Mouse (Mus musculus) heart, embryonic 16.5 days (tissue): ENCODE data around the gene Mroh3. TPM values are rescaled to one million over a fixed set of nuclear protein-coding genes. Genes with fewer than 3 reads are reported as not detected.

ENCODE experiments used
- ATAC-seq: fragments of 200-750 bp; cut with Nextera tagmentation; replicated peaks from 2 replicates; pipeline ENCODE4 v1.8.0; 2017; ENCODE audit warnings: moderate number of reproducible peaks; ENCODE audit not compliant: insufficient read depth, low FRiP score; ENCODE audit errors: extremely low read depth
- H3K27ac ChIP-seq: fragments of 300-500 bp; sonication (generic); 2 replicates; pipeline ENCODE4 v1.5.1; 2014; ENCODE audit warnings: mild to moderate bottlenecking, low read length, control low read depth, moderate library complexity
- H3K27me3 ChIP-seq: fragments of 300-500 bp; sonication (generic); 2 replicates; pipeline ENCODE4 v1.6.1; 2014; ENCODE audit warnings: low read length, mixed read lengths; ENCODE audit not compliant: control insufficient read depth, insufficient read depth
- H3K36me3 ChIP-seq: fragments of 300-500 bp; sonication (generic); 2 replicates; pipeline ENCODE4 v1.6.1; 2014; ENCODE audit not compliant: control insufficient read depth, insufficient read depth
- H3K4me1 ChIP-seq: fragments of 300-500 bp; sonication (generic); 2 replicates; pipeline ENCODE4 v1.6.1; 2014; ENCODE audit warnings: low read length, mixed read lengths; ENCODE audit not compliant: control insufficient read depth, insufficient read depth
- H3K4me2 ChIP-seq: fragments of 300-500 bp; sonication (generic); 2 replicates; pipeline ENCODE4 v1.6.1; 2014; ENCODE audit warnings: low read depth, mild to moderate bottlenecking, control low read depth, low read length
- H3K4me3 ChIP-seq: fragments of 300-500 bp; sonication (generic); 2 replicates; pipeline ENCODE4 v1.5.1; 2014; ENCODE audit warnings: mild to moderate bottlenecking, control low read depth, low read length
- H3K9ac ChIP-seq: fragments of 300-500 bp; sonication (generic); 2 replicates; pipeline ENCODE4 v1.6.1; 2014; ENCODE audit warnings: low read length, control low read depth
- H3K9me3 ChIP-seq: fragments of 300-500 bp; sonication (generic); replicated peaks from 2 replicates; pipeline ENCODE4 v1.6.1; 2016; ENCODE audit warnings: low read length; ENCODE audit not compliant: control insufficient read depth
- WGBS: fragments of 180-500 bp; shearing (Covaris S2); extraction: QIAGEN DNeasy Blood & Tissue Kit; methylation state at CpG from one replicate; pipeline ENCODE4 v1.1.7; 2014; 5-methylcytosine and 5-hydroxymethylcytosine counted together
- polyA plus RNA-seq: library from polyadenylated mRNA; unstranded; fragments of >200 nt; fragmentation: Nextera tagmentation; extraction: Ambion mirVana; gene quantifications from 2 replicates; pipeline ENCODE4 v1.2.1, GENCODE M21; 2015

The Mroh3 gene
- polyA plus RNA-seq, 1 experiment from 2014 or later: not detected

- Histone ChIP-seq H3K4me2 (no peak overlapping the region), H3K36me3 (0 out of 2 replicates have a peak, but pooled peaks cover 3% of the 10 kb centered on the region), H3K9ac (no peak overlapping the region), H3K27me3 (peaks cover 3% of the 10 kb centered on the region; the same call in 1 of the 2 replicates), H3K9me3 (no peaks in the 10 kb centered on the region), H3K27ac (no peak overlapping the region), H3K4me3 (no peak overlapping the region), H3K4me1 (peaks cover 8% of the 10 kb centered on the region)
- 0 out of 2 replicates have a peak, but pooled peaks have one; percentile 8 for ATAC-seq
- 38% methylated on average over 13 of the region's 13 CpGs for WGBS
Observed at GRCm38 (mm10) chr1:136174101-136174606, 38.5 kb downstream of the Mroh3 start.

GRCm38 (mm10) chr1:136172696-136173095 lies 39.9 kb downstream of the Mroh3 start:
- 0 out of 2 replicates have a peak, but pooled peaks cover 3% of the 10 kb centered on the region for H3K36me3 ChIP-seq
- H3K9ac ChIP-seq: no peak overlapping the region
- ATAC-seq: no peak
- WGBS: 66% methylated on average over 12 of the region's 12 CpGs
- no peak overlapping the region for H3K4me2 ChIP-seq
- H3K9me3 ChIP-seq: no peaks in the 10 kb centered on the region
- peaks cover 5% of the 10 kb centered on the region; the same call in 1 of the 2 replicates for H3K27me3 ChIP-seq
- no peak overlapping the region for H3K27ac ChIP-seq
- H3K4me3 ChIP-seq: no peak overlapping the region
- peaks cover 6% of the 10 kb centered on the region for H3K4me1 ChIP-seq

GRCm38 (mm10) chr1:136170109-136170508 lies 42.5 kb downstream of the Mroh3 start:
- no peak overlapping the region for H3K9ac ChIP-seq
- no peaks in the 10 kb centered on the region for H3K9me3 ChIP-seq
- H3K27me3 ChIP-seq: peaks cover 5% of the 10 kb centered on the region; the same call in 1 of the 2 replicates
- H3K4me3 ChIP-seq: no peak overlapping the region
- peak overlapping the region; percentile 47; the same call in 1 of the 2 replicates for H3K4me2 ChIP-seq
- H3K36me3 ChIP-seq: no peaks in the 10 kb centered on the region
- peaks cover 6% of the 10 kb centered on the region for H3K4me1 ChIP-seq
- H3K27ac ChIP-seq: no peak overlapping the region
- peak; percentile 64 for ATAC-seq
- WGBS: 3% methylated on average over 5 of the region's 5 CpGs

GRCm38 (mm10) chr1:136167657-136168056 lies 45.0 kb downstream of the Mroh3 start:
- Histone ChIP-seq H3K36me3 (no peaks in the 10 kb centered on the region), H3K27ac (no peak overlapping the region), H3K9me3 (no peaks in the 10 kb centered on the region), H3K4me1 (0 out of 2 replicates have a peak, but pooled peaks cover 2% of the 10 kb centered on the region), H3K27me3 (peaks cover 3% of the 10 kb centered on the region; the same call in 1 of the 2 replicates), H3K4me3 (no peak overlapping the region), H3K4me2 (no peak overlapping the region), H3K9ac (no peak overlapping the region)
- 63% methylated on average over 8 of the region's 8 CpGs for WGBS
- no peak; the same call in 1 of the 2 replicates for ATAC-seq

GRCm38 (mm10) chr1:136165436-136165835 lies 47.2 kb downstream of the Mroh3 start:
- H3K27ac ChIP-seq: no peak overlapping the region
- no peak overlapping the region for H3K4me3 ChIP-seq
- WGBS: 67% methylated on average over 2 of the region's 2 CpGs
- no peak overlapping the region for H3K4me2 ChIP-seq
- H3K36me3 ChIP-seq: no peaks in the 10 kb centered on the region
- ATAC-seq: no peak
- no peak overlapping the region for H3K9ac ChIP-seq
- no peaks in the 10 kb centered on the region for H3K9me3 ChIP-seq
- H3K4me1 ChIP-seq: peaks cover 2% of the 10 kb centered on the region; the same call in 1 of the 2 replicates
- H3K27me3 ChIP-seq: peaks cover 2% of the 10 kb centered on the region; the same call in 1 of the 2 replicates

GRCm38 (mm10) chr1:136161333-136161921 lies 51.2 kb downstream of the Mroh3 start:
- Histone ChIP-seq H3K4me3 (no peak overlapping the region), H3K4me2 (no peak overlapping the region), H3K9me3 (no peaks in the 10 kb centered on the region), H3K27ac (no peak overlapping the region), H3K36me3 (no peaks in the 10 kb centered on the region), H3K9ac (no peak overlapping the region), H3K27me3 (no peaks in the 10 kb centered on the region), H3K4me1 (no peaks in the 10 kb centered on the region; the same call in 1 of the 2 replicates)
- no peak for ATAC-seq
- 89% methylated on average over 7 of the region's 7 CpGs for WGBS

- Histone ChIP-seq H3K27ac (no peak overlapping the region), H3K9ac (no peak overlapping the region), H3K27me3 (no peaks in the 10 kb centered on the region), H3K4me1 (no peaks in the 10 kb centered on the region; the same call in 1 of the 2 replicates), H3K36me3 (no peaks in the 10 kb centered on the region), H3K4me2 (no peak overlapping the region), H3K9me3 (no peaks in the 10 kb centered on the region), H3K4me3 (no peak overlapping the region)
- no peak for ATAC-seq
- WGBS: 78% methylated on average over 6 of the region's 6 CpGs
Observed at GRCm38 (mm10) chr1:136160930-136161329, 51.7 kb downstream of the Mroh3 start.

- no peak overlapping the region for H3K4me3 ChIP-seq
- H3K36me3 ChIP-seq: no peaks in the 10 kb centered on the region
- no peak overlapping the region for H3K9ac ChIP-seq
- H3K4me1 ChIP-seq: no peaks in the 10 kb centered on the region; the same call in 1 of the 2 replicates
- H3K4me2 ChIP-seq: no peak overlapping the region
- ATAC-seq: no peak
- no peak overlapping the region for H3K27ac ChIP-seq
- no peaks in the 10 kb centered on the region for H3K27me3 ChIP-seq
- H3K9me3 ChIP-seq: no peaks in the 10 kb centered on the region
- WGBS: 87% methylated on average over 12 of the region's 12 CpGs
Observed at GRCm38 (mm10) chr1:136160297-136160696, 52.3 kb downstream of the Mroh3 start.

- H3K4me1 ChIP-seq: no peaks in the 10 kb centered on the region; the same call in 1 of the 2 replicates
- no peak overlapping the region; the same call in 1 of the 2 replicates for H3K4me2 ChIP-seq
- no peak overlapping the region for H3K4me3 ChIP-seq
- 48% methylated on average over 12 of the region's 12 CpGs for WGBS
- H3K27me3 ChIP-seq: no peaks in the 10 kb centered on the region
- ATAC-seq: no peak
- no peak overlapping the region for H3K27ac ChIP-seq
- no peak overlapping the region for H3K9ac ChIP-seq
- H3K9me3 ChIP-seq: no peaks in the 10 kb centered on the region
- no peaks in the 10 kb centered on the region for H3K36me3 ChIP-seq
Observed at GRCm38 (mm10) chr1:136159830-136160229, 52.8 kb downstream of the Mroh3 start.
